Mouse (Mus musculus) forelimb bud, embryonic 11.5 days (tissue): ENCODE data around the gene Nuak2.

Experiments
- DNase-seq: peaks from one replicate; pipeline ENCODE4 v3.0.0-alpha.2; 2012; ENCODE audit warnings: low read depth, low spot score

Gene Nuak2

DNA sequence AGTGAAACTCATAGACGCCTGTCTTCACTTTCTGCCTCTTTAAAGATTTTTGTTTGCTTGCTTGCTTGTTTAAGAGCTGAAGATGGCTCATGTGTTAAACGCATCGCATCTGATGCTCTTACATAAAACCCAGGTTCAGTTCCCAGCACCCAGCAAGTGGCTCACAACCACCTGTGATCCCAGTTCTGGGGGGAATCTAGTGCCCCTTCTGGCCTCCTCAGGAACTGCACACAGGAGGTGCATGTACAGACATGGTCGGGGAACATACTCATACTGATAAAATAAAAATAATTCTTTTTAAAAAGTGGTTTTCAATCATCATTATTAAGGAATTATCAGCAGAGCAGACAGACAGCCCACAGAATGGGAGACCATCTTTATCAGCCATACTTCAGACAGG is 35.1 kb downstream of the Nuak2 start:
- no peak for DNase-seq

DNA sequence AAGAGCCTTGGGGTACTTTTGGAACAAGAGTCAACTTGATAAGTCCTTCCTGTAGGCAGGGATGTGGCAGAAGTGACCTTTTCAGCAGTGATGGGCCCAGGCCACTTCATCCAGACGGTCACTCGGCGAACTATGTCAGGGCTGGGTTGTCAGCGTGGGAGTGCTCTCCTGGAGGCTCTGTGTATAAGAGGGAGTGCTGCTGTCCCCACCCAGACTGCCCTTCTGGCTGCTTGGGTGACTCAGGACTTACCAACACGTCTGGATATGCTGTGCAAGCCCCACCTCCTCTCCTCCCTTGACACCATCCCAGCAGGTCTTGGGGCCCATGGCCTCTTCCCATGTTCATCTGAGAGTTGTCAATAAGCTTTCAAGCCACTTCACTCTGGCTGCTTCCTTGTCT is 37.5 kb downstream of the Nuak2 start:
- no peak for DNase-seq

DNA sequence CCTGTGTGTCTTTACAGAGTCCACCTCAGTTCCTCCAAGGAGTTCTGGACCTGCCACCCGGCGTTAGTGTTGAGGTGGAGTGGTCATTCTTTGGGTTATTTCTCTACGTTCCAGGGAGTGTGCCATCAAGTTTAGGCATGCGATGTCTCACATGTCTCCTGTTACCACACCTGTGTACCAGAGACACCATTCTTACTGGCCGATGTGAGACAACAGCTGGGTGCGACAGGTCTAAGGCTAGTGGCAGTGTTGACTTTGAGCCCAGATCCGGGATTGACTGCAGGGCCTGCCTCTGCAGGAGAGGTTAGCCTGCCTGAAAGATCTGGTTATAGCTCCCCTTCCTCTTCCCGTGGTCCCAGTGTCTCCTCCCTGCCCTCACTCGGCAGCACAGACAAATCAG is 38.3 kb downstream of the Nuak2 start:
- no peak for DNase-seq

GRCm38 (mm10) chr1:132355162-132355601 is 39.3 kb downstream of the Nuak2 start:
- no peak for DNase-seq

DNA sequence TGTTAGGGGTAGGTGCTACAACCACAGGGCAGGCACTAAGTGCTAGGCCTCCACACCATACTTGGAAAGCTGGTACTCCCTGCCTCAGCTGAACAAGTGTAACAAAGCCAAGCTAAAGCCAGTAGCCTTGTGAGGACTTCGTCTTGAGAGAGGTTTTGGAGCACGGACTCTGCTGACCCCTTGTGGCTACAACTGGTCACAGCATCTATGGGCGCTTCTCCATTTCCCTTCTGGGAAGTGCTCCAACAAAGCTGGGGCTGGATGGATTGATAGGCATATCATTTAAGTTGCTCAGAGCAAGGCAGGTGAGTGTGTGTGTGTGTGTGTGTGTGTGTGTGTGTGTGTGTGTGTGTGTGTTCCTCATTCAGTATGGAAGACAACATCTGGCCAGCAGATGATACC is 39.9 kb downstream of the Nuak2 start:
- DNase-seq, result peak; percentile 89

DNA sequence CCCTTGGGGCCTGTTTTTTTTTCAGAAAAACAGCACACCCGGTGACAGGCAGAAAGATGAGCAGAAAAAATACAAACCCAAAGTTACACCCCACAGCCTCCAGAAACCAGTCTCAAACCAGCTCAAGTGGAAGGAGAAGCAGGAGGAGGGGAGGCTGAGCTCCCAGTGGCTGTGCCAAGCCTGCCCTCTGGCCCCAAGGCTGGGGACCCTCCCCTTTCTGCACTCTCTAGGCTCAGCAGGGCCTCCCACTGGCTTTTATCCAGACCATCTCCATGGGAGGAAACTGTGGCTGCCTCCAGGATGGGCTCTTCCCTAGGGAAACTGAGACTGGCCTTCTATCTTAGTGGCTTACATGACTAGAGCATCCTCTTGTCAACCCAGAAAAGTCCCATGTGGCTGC is 40.9 kb downstream of the Nuak2 start:
- no peak for DNase-seq

DNA sequence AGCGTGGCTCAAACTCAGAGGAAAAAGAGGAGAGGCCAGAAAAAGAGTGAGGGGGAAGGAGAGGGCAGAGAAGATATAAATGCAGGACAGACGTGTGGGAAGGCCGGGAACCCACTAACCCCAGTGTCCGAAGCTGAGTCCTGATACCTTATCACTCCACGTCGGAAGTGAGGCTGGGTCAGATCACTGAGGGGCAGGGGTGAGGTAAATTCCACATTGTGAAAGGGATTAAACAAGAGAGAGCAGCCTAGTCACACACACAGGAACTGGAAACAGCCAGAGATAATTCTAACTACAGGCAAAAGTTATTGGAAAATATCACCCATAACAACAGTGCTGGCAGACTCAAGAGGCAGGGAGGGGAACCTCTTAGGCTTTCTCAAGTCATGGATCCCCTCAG is 46.0 kb downstream of the Nuak2 start:
- no peak for DNase-seq

DNA sequence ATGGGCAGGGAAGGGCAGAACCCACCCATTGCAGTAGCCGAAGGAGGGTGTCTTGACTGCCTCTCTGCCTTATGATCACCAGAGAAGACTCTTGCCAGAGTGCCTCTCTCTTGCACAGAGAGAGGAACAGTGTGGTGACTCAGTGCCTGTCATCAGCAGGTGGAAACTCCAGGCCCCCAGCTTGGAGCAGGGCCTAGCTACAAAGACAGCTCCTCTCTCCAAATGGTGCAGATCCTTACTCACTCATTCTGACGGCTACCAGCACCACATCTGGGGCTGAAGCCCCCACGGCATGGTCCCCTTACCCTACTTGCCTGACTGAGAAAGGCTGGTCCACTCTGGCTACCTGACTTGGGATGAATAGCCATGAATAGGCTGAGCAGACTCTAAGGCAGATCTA is 48.5 kb downstream of the Nuak2 start:
- DNase-seq, result no peak

DNA sequence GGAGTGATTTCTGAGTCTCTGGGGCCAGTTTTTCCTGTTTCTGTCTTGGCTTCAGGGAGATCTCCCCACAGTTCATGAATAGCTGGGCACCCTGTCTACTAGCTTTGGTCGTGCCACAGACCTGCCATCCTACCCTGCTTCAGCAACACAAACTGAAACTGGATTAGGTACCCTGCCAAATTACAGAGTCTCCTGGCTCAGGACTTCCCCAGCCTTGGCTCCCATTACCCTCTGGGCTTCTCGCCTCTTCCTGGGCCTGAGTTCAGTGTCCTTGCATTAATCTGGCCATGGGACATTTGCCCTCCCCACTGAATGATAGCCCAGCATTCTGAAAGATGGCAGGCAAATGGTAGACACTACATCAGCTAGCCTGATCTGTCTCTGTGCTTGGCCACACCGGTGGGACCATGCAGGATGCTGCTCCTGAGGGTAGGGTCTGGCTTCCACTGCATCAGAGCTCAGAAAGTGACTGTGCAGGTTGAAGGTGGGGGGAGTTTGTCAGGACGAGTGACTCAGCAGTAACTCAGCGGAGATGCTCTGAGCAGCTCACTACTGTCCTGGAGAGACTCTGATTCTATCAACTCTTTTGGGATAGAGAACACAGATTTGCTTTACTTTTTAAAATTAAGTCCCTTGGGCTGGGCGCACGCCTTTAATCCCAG is 49.1 kb downstream of the Nuak2 start:
- no peak for DNase-seq

- no peak for DNase-seq
These were observed 49.7 kb downstream of the Nuak2 start for GRCm38 (mm10) chr1:132365645-132366044.

DNA sequence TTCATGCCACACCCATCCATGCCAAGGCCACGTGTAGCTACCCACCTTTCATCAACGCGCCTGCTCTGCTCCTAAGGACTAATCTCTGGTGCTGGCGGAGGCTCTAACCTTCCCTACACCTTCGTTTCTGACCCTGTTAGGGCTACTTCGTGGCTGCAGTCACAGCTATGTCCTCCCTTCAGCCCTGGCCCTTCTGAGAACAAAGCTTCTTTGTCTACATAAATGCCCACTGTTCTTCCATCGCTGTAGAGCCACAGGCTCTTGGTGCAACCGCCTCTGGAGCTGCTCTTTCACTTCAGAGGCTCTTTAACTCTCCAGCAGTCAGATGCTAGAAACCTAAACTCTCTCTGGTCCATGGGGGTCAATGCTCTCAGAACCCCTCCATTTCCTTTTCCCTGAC is 50.3 kb downstream of the Nuak2 start:
- DNase-seq, result no peak

DNA sequence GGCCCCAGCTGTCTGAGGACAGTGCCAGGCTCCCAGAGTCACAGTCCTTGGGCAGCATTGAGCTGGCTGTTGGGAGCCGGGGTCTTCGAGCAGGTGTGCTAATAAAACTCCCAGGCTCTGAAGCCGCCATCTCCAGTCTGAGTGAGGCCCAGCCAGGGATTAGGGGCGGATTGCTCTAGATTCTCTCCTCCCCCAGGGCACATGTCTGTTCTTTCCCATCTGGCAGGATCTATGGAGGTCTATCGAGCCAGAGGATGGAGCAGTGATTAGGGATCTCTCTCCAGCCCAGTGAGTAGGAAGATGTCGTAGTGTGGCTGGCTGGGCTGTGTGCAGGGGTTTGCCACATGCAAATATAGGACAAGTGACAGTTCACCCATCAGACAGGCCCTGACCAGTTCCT is 51.0 kb downstream of the Nuak2 start:
- DNase-seq, result no peak

DNA sequence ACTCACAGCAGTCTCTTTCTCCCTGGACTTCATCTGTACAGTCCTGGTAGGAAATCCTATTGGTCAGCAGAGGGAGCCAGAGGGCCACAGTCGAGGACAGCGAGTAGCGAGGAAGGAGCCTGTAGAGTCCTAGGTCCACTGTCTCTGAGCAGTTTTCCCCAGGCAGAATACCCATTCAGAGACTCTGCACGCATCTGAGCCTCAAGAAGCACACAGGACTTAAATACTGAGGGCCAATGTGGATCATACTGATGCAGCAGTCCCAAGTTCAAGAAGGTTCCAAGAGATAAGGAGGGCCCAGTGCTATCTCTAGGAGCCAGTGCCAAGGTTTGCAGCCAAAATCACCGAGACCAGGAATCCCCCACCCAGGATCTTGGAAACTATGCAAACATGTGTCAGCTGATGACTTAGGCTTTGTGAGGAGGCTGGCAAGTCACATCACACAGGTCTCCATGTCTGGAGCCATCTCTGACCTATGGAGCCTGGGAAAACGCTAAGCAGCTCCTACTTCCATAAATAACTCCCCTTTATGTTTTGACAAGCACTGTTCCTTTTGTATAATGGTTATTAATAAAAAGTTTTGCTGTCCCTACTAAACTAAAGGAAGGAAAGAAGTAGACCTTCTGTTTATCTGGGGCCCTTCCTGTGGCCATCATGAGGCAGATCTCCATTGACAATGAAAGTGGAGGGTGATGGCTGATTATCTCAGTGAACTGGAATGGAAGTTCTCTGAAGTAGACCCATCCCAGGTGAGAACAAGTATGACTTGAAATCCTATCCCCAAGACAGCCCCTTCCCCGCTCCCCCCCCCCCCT is 52.0 kb downstream of the Nuak2 start:
- DNase-seq, result peak; percentile 77

- DNase-seq, result no peak
These were observed 54.8 kb downstream of the Nuak2 start for GRCm38 (mm10) chr1:132370681-132371173.

GRCm38 (mm10) chr1:132371298-132372081 is 55.6 kb downstream of the Nuak2 start:
- DNase-seq, result no peak

GRCm38 (mm10) chr1:132372354-132372753 is 56.4 kb downstream of the Nuak2 start:
- DNase-seq, result no peak

- no peak for DNase-seq
These were observed 57.1 kb downstream of the Nuak2 start for GRCm38 (mm10) chr1:132372896-132373534.

DNA sequence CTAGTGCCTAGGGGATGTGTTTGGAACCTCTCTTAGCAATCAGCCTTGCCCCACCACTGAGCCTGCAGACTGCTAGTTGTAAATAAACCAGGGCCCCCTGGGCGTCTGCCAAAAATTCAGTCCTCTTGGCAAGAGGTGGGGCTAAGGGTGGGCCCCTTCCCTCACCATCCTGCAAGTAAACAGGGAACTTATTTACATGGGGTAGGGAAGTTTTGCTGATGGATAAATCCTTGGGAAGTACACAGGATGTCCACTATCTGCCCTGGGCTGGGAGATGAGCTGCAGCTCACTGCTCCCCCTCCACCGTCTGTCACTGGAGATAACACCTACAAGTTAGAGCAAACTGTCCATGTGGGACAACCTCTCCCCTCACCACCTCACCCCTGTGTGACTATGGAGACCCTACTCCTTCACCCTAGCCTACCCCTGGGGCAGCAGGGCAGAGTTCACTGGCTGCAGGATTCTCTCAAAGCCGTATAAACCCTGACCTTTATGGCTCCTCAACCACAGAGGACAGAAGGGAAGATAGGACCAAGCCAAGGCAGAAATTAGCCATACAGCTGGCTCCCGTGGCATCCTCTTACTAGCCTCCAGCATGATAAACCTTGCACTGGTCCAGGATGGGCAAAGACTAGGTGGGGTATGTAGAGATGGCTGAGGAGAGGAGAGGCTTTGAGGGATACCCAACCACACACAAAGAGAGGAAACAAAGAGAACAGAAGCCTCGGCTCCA is 58.4 kb downstream of the Nuak2 start:
- no peak for DNase-seq

- DNase-seq, result no peak
These were observed 58.9 kb downstream of the Nuak2 start for GRCm38 (mm10) chr1:132374873-132375244.

DNA sequence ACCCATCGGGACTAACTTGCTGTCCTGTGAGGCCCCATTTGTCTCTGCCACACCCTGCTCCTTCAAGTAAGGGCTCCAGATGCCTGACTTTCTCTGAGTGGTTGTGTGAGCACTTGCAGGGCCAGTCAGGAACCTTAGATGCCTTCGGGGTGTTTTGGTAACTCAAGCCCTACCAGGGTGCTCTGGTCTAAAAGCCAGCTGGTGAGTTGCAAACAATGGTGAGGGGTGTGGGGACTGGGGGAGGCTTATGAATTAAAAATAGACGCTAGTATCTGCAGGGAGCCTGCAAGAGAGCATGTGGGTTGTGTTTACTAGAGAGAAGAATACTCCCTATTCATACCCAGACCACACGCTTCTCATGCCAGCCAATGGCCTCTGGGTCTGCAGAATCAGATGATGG is 59.3 kb downstream of the Nuak2 start:
- DNase-seq, result no peak
